Mouse (Mus musculus): ENCODE results near the gene Scn3b.

DNA sequence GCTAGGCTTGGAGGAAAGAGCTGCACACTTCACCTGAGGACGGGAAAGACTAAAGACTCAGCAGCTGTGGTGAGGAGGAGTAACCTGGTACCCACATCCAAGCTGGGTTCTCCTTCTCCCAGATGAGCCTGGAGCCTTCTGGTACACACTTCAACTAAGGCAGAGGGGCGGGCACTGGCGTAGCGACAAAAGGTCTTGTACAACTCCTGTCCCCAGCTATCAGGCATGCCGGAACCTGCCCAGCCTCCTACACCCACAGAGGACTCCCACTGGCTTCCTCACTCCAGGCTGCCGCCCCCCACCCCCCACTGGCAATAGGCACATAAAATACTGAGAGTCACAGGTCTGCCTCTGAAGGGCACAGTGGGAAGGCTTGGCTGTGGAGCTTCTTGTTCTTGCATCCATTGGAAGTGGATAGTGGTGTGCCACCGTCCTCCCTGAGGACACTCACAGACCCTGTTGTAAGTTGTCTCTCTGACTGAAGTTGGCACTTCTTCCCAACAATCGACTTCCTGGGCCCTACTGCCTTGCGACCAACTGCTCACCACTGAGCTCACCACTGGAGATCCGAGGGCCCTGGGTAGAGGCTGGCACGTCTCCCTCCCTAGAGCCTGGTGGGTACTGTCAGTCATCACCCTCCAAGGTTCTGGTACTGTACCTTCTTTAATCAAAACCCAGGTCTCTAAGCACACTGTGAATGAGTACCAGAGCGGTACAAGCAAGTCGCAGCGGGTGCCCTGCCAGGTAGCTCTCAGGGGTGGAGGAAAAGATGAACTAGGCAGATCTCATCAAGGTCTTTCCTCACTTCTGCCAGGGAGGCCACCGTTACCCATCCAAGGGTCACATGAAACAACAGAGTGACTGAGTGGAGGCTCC is 62.6 kb downstream of the Scn3b start:
- TF ChIP-seq POLR2A (IDR thresholded peaks at IDR 0.05; ENCODE audit: low read depth, low read length) = no peak
- no peak for TF ChIP-seq CTCF (conservative IDR thresholded peaks at IDR 0.05; ENCODE audit: insufficient read depth, insufficient read length, low read depth, low read length)

All from kidney, adult 2 months (tissue).